Mouse (Mus musculus) stomach, embryonic 16.5 days (tissue): Measurements from ENCODE around the gene Smim24. TPM values are rescaled to one million over a fixed set of nuclear protein-coding genes. Genes with fewer than 3 reads are reported as not detected.
A peak's percentile ranks its signal among the peaks of the same experiment; 100 is the strongest.

Source experiments
- ATAC-seq: fragments of 200-750 bp; cut with Nextera tagmentation; 2 replicates; pipeline ENCODE4 v1.8.0; 2017; ENCODE audit warnings: moderate number of reproducible peaks, moderate TSS enrichment; ENCODE audit not compliant: insufficient read depth, low FRiP score
- H3K27ac ChIP-seq: fragments of 300-500 bp; sonication (generic); 2 replicates; pipeline ENCODE4 v1.5.1; 2014; ENCODE audit warnings: low read length
- H3K27me3 ChIP-seq: fragments of 300-500 bp; sonication (generic); 2 replicates; pipeline ENCODE4 v1.6.1; 2014; ENCODE audit warnings: low read length, control low read depth, mixed read lengths; ENCODE audit not compliant: control insufficient read depth, insufficient read depth
- H3K36me3 ChIP-seq: fragments of 300-500 bp; sonication (generic); 2 replicates; pipeline ENCODE4 v1.6.1; 2014; ENCODE audit warnings: low read length; ENCODE audit not compliant: control insufficient read depth, insufficient read depth
- H3K4me1 ChIP-seq: fragments of 300-500 bp; sonication (generic); 2 replicates; pipeline ENCODE4 v1.6.1; 2014; ENCODE audit warnings: low read length, control low read depth, mixed read lengths; ENCODE audit not compliant: control insufficient read depth, insufficient read depth
- H3K4me2 ChIP-seq: fragments of 300-500 bp; sonication (generic); 2 replicates; pipeline ENCODE4 v1.6.1; 2014; ENCODE audit warnings: low read depth, low read length, mixed read lengths
- H3K4me3 ChIP-seq: fragments of 300-500 bp; sonication (generic); replicated peaks from 2 replicates; pipeline ENCODE4 v1.5.1; 2014; ENCODE audit warnings: mild to moderate bottlenecking, low read length
- H3K9ac ChIP-seq: fragments of 300-500 bp; sonication (generic); 2 replicates; pipeline ENCODE4 v1.6.1; 2014; ENCODE audit warnings: low read length
- H3K9me3 ChIP-seq: fragments of 300-500 bp; sonication (generic); replicated peaks from 2 replicates; pipeline ENCODE4 v1.6.1; 2016; ENCODE audit warnings: low read length, control low read depth; ENCODE audit not compliant: control insufficient read depth
- WGBS: fragments of 180-500 bp; shearing (Covaris S2); extraction: QIAGEN DNeasy Blood & Tissue Kit; methylation state at CpG from one replicate; pipeline ENCODE4 v1.1.7; 2014; 5-methylcytosine and 5-hydroxymethylcytosine counted together
- polyA plus RNA-seq: library from polyadenylated mRNA; unstranded; fragments of >200 nt; fragmentation: Nextera tagmentation; extraction: Ambion mirVana; gene quantifications from 2 replicates; pipeline ENCODE4 v1.2.1, GENCODE M21; 2015

The Smim24 gene
- polyA plus RNA-seq, 1 experiment from 2014 or later = 61.8 TPM

- H3K27ac ChIP-seq = peak overlapping the region; percentile 53; the same call in 1 of the 2 replicates
- peaks cover 84% of the 10 kb centered on the region for H3K4me1 ChIP-seq
- no peak overlapping the region for H3K4me3 ChIP-seq
- H3K4me2 ChIP-seq = no peak overlapping the region
- no peak for ATAC-seq
- H3K36me3 ChIP-seq = no peaks in the 10 kb centered on the region; the same call in none of the 2 replicates
- peak overlapping the region; percentile 14; the same call in 1 of the 2 replicates for H3K9ac ChIP-seq
- 79% methylated on average over 5 of the region's 5 CpGs for WGBS
- H3K27me3 ChIP-seq = no peaks in the 10 kb centered on the region
- H3K9me3 ChIP-seq = no peaks in the 10 kb centered on the region
Measured at GRCm38 (mm10) chr10:81415146-81415545, 22.3 kb downstream of the Smim24 start.

DNA sequence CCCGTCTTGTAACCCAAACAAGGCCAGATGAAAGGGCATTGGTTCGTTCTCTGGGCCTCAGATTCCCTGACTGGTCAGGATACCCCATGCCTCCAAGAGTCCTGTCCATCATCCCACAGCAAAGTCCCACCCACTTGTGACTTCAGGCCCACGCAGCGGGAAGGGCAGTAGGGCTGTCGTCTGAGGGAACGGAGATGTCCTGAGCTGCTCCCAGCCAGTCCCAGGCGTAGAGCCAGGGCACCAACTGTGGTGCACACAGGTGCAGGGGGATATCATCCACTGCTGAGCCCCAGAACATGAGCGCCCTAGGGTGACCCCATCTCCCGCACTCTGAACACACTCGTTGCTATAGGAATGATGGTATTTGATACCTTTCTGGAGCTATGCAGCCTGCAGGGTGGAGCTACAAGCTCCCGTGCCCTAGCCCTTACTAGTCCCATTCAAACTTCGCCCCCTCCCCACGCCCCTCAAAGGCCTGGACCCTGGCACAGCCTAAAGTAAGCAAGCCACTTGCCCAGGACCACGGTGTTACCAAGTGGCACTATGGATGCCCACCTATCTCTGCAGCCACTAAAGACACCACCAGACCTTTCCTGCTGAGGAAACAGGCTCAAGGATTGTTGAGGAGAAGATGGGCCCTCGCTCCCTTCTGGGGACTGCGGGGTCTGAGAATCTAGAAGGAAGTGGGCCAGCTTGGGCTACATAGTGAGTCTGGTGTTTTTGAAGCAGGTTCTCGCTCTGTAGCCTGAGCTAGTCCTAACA, 22.9 kb downstream of the Smim24 start:
- 61% methylated on average over 17 of the region's 17 CpGs for WGBS
- H3K4me3 ChIP-seq = no peak overlapping the region
- H3K4me2 ChIP-seq = no peak overlapping the region
- peaks cover 78% of the 10 kb centered on the region for H3K4me1 ChIP-seq
- H3K27ac ChIP-seq = peak overlapping the region; percentile 88
- H3K9me3 ChIP-seq = no peaks in the 10 kb centered on the region
- no peak for ATAC-seq
- H3K9ac ChIP-seq = peak overlapping the region; percentile 14; the same call in 1 of the 2 replicates
- H3K27me3 ChIP-seq = no peaks in the 10 kb centered on the region
- H3K36me3 ChIP-seq = no peaks in the 10 kb centered on the region; the same call in none of the 2 replicates

- H3K27me3 ChIP-seq = no peaks in the 10 kb centered on the region
- no peaks in the 10 kb centered on the region; the same call in none of the 2 replicates for H3K36me3 ChIP-seq
- no peaks in the 10 kb centered on the region for H3K9me3 ChIP-seq
- peak; percentile 73 for ATAC-seq
- 3% methylated on average over 24 of the region's 26 CpGs for WGBS
- peak overlapping the region; percentile 40 for H3K4me3 ChIP-seq
- peak overlapping the region; percentile 64 for H3K4me2 ChIP-seq
- H3K9ac ChIP-seq = peak overlapping the region; percentile 69
- H3K27ac ChIP-seq = peak overlapping the region; percentile 88
- peaks cover 68% of the 10 kb centered on the region for H3K4me1 ChIP-seq
Measured at GRCm38 (mm10) chr10:81416581-81417226, 23.9 kb downstream of the Smim24 start.

DNA sequence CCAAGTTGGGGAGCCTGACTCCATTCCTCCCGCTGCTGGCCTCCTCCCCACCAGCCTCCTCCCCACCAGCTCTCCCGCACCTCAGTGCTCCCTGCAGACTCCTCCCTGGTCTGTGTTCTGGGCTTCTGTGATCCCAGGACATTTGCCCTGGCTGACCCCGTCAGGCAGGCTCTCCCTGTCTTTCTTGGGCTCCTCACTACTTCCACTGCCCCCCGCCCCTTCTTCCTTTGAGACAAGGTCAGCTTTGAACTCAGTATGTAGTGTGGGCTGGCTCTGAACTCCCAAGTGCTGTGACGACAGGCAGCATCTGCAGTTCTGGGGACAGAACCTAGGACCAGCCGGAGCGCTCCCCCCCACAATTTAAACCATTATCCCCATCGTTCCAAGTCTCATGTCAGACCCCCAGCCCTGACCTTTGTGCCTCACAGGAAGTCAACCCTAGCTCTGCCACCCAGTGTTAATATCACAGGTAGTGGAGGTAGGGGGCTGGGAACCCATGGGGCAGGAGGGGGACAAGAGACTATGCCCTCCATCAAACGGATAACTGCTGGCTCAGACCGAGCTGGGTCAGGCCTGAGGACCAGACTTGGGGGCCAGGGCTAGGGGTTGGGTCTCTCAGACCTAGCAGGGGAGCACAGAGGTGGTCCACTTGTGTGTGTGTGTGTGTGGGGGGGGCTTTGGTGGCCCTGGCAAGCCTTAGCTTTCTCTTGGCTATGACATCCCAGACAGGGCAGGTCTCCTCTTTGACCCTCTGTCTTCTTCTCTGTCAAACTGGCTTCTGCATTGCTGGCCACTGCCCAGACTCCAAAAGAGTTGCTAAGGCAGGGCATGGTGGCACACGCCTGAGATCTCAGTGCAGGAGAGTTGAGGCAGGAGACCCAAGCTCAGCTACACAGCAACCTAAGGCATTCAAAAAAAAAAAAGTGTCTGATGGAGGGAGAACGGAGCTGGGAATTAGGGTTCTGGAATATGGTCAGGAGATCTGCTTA, 24.7 kb downstream of the Smim24 start:
- ATAC-seq = no peak
- Histone ChIP-seq H3K9me3 (no peaks in the 10 kb centered on the region), H3K4me3 (peak overlapping the region; percentile 40), H3K27ac (peak overlapping the region; percentile 88), H3K4me1 (peaks cover 60% of the 10 kb centered on the region), H3K27me3 (no peaks in the 10 kb centered on the region), H3K36me3 (no peaks in the 10 kb centered on the region; the same call in none of the 2 replicates), H3K4me2 (peak overlapping the region; percentile 64), H3K9ac (peak overlapping the region; percentile 69)
- 48% methylated on average over 12 of the region's 12 CpGs for WGBS

- H3K27me3 ChIP-seq = no peaks in the 10 kb centered on the region
- no peaks in the 10 kb centered on the region; the same call in 1 of the 2 replicates for H3K36me3 ChIP-seq
- H3K27ac ChIP-seq = no peak overlapping the region
- no peak overlapping the region for H3K4me2 ChIP-seq
- ATAC-seq = no peak
- peaks cover 51% of the 10 kb centered on the region for H3K4me1 ChIP-seq
- no peaks in the 10 kb centered on the region for H3K9me3 ChIP-seq
- 59% methylated on average over 11 of the region's 11 CpGs for WGBS
- no peak overlapping the region for H3K4me3 ChIP-seq
- peak overlapping the region; percentile 16; the same call in 1 of the 2 replicates for H3K9ac ChIP-seq
Measured at GRCm38 (mm10) chr10:81418216-81419070, 25.6 kb downstream of the Smim24 start.

GRCm38 (mm10) chr10:81419111-81419928, 26.5 kb downstream of the Smim24 start:
- Histone ChIP-seq H3K4me1 (peaks cover 48% of the 10 kb centered on the region), H3K9me3 (no peaks in the 10 kb centered on the region), H3K27ac (no peak overlapping the region), H3K27me3 (no peaks in the 10 kb centered on the region), H3K36me3 (no peaks in the 10 kb centered on the region; the same call in 1 of the 2 replicates), H3K9ac (peak overlapping the region; percentile 16; the same call in 1 of the 2 replicates), H3K4me3 (no peak overlapping the region), H3K4me2 (no peak overlapping the region)
- ATAC-seq = no peak
- 92% methylated on average over 10 of the region's 10 CpGs for WGBS

DNA sequence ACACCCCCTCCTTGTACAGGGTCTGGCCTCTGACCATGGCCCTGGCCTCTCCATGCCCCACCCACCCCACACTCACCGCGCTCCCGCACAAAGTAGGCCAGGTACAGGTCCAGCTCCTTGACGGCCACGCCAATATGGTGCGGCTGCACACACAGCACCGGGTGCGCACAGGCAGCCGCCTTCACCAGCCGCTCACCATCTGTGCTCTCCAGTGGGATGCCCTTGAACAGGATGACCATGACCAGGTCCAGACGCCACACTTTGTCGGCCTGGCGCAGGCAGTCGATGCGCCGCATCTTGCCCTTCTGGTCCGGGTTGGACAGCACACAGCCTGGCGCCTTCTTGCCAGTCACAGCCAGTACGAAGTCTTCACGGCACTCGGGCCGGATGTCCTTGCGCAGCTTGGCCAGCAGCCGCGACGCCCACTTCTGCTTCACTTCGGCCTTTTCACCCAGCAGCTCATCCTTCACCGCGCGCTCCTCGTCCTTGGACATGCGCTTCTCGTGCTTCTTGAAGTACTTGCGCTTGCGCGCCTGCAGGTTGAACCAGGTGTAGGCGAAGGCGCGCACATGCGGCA, 27.4 kb downstream of the Smim24 start:
- Histone ChIP-seq H3K4me1 (peaks cover 48% of the 10 kb centered on the region), H3K9ac (no peak overlapping the region), H3K4me2 (no peak overlapping the region), H3K27me3 (no peaks in the 10 kb centered on the region), H3K9me3 (no peaks in the 10 kb centered on the region), H3K4me3 (no peak overlapping the region), H3K36me3 (no peaks in the 10 kb centered on the region; the same call in 1 of the 2 replicates), H3K27ac (no peak overlapping the region)
- ATAC-seq = no peak
- 85% methylated on average over 40 of the region's 40 CpGs for WGBS
